Mouse (Mus musculus) heart, embryonic 16.5 days (tissue): ENCODE measurements at regions not wholly inside any gene's neighbourhood (a gene's known extent, or its start where the extent isn't known, plus 50 kb on each side); places are given as distances from the start of the nearest gene placed in this dataset.
"Not testable (repeated sequence)": the region's sequence is repeated elsewhere in the genome, so short reads cannot be mapped to it uniquely, and the experiment has no call there.

Source experiments
- ATAC-seq: fragments of 200-750 bp; cut with Nextera tagmentation; replicated peaks from 2 replicates; pipeline ENCODE4 v1.8.0; 2017; ENCODE audit warnings: moderate number of reproducible peaks; ENCODE audit not compliant: insufficient read depth, low FRiP score; ENCODE audit errors: extremely low read depth
- H3K27ac ChIP-seq: fragments of 300-500 bp; sonication (generic); 2 replicates; pipeline ENCODE4 v1.5.1; 2014; ENCODE audit warnings: mild to moderate bottlenecking, low read length, control low read depth, moderate library complexity
- H3K27me3 ChIP-seq: fragments of 300-500 bp; sonication (generic); 2 replicates; pipeline ENCODE4 v1.6.1; 2014; ENCODE audit warnings: low read length, mixed read lengths; ENCODE audit not compliant: control insufficient read depth, insufficient read depth
- H3K36me3 ChIP-seq: fragments of 300-500 bp; sonication (generic); 2 replicates; pipeline ENCODE4 v1.6.1; 2014; ENCODE audit not compliant: control insufficient read depth, insufficient read depth
- H3K4me1 ChIP-seq: fragments of 300-500 bp; sonication (generic); 2 replicates; pipeline ENCODE4 v1.6.1; 2014; ENCODE audit warnings: low read length, mixed read lengths; ENCODE audit not compliant: control insufficient read depth, insufficient read depth
- H3K4me2 ChIP-seq: fragments of 300-500 bp; sonication (generic); 2 replicates; pipeline ENCODE4 v1.6.1; 2014; ENCODE audit warnings: low read depth, mild to moderate bottlenecking, control low read depth, low read length
- H3K4me3 ChIP-seq: fragments of 300-500 bp; sonication (generic); 2 replicates; pipeline ENCODE4 v1.5.1; 2014; ENCODE audit warnings: mild to moderate bottlenecking, control low read depth, low read length
- H3K9ac ChIP-seq: fragments of 300-500 bp; sonication (generic); 2 replicates; pipeline ENCODE4 v1.6.1; 2014; ENCODE audit warnings: low read length, control low read depth
- H3K9me3 ChIP-seq: fragments of 300-500 bp; sonication (generic); replicated peaks from 2 replicates; pipeline ENCODE4 v1.6.1; 2016; ENCODE audit warnings: low read length; ENCODE audit not compliant: control insufficient read depth
- WGBS: fragments of 180-500 bp; shearing (Covaris S2); extraction: QIAGEN DNeasy Blood & Tissue Kit; methylation state at CpG from one replicate; pipeline ENCODE4 v1.1.7; 2014; 5-methylcytosine and 5-hydroxymethylcytosine counted together

GRCm38 (mm10) chr1:194412193-194412592, 205.8 kb upstream of the Plxna2 start:
- Histone ChIP-seq H3K27me3 (no peaks in the 10 kb centered on the region), H3K4me2 (no peak overlapping the region), H3K36me3 (no peaks in the 10 kb centered on the region), H3K4me3 (no peak overlapping the region), H3K9ac (no peak overlapping the region), H3K9me3 (no peaks in the 10 kb centered on the region), H3K27ac (no peak overlapping the region), H3K4me1 (no peaks in the 10 kb centered on the region)
- no peak for ATAC-seq
- 76% methylated on average over 5 of the region's 5 CpGs for WGBS

DNA sequence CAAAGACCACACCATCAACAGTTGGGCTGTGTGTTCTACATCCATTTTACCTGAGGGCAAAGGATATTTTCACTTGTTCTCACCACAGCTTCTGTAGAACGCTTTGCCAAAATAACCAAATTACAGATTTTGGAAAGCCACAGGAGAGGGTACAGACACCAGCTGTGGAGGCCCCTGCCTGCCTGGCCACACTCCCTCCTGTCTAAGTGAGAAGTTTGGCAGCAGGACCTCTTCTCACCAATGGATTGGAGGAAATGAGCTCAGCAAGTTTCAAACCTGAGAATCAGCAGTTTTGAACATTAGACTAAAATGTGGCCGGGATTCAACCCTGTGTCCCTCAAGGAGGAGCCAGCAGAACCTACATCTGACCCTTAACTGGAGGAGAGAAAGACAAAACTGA, 206.2 kb upstream of the Plxna2 start:
- Histone ChIP-seq H3K4me3 (no peak overlapping the region), H3K27me3 (no peaks in the 10 kb centered on the region), H3K4me2 (no peak overlapping the region), H3K9me3 (no peaks in the 10 kb centered on the region), H3K36me3 (no peaks in the 10 kb centered on the region), H3K4me1 (no peaks in the 10 kb centered on the region), H3K9ac (no peak overlapping the region), H3K27ac (no peak overlapping the region)
- no peak for ATAC-seq
- 48% methylated on average over 2 of the region's 2 CpGs for WGBS

DNA sequence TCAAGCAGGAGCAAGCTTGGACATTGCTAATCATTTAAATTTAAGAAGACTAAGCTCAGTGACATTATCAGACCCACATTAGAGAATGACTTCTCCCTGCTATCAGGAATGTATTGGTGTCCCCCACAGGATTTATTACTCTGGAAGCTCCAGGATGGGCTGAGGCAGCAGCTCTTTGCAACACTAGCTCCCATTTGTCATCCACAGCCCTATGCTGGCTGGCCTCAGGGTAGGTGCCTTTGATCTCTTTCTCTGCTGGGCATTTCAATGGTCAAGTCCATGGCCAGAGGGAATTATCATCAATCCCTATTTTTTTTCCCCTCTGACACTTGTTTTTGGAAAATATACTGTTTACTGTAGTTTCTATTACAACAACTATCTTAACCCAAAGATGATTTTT, 218.7 kb upstream of the Plxna2 start:
- no peak for ATAC-seq
- no peak overlapping the region for H3K4me3 ChIP-seq
- H3K4me1 ChIP-seq: no peaks in the 10 kb centered on the region
- no peak overlapping the region for H3K9ac ChIP-seq
- H3K27ac ChIP-seq: no peak overlapping the region
- H3K27me3 ChIP-seq: no peaks in the 10 kb centered on the region
- H3K36me3 ChIP-seq: no peaks in the 10 kb centered on the region
- H3K9me3 ChIP-seq: no peaks in the 10 kb centered on the region
- H3K4me2 ChIP-seq: no peak overlapping the region

GRCm38 (mm10) chr1:194396754-194397460, 221.1 kb upstream of the Plxna2 start:
- Histone ChIP-seq H3K27ac (no peak overlapping the region), H3K4me3 (no peak overlapping the region), H3K4me2 (no peak overlapping the region), H3K9me3 (no peaks in the 10 kb centered on the region), H3K36me3 (no peaks in the 10 kb centered on the region), H3K27me3 (no peaks in the 10 kb centered on the region), H3K4me1 (no peaks in the 10 kb centered on the region), H3K9ac (no peak overlapping the region)
- WGBS: 66% methylated on average over 4 of the region's 4 CpGs
- ATAC-seq: no peak

DNA sequence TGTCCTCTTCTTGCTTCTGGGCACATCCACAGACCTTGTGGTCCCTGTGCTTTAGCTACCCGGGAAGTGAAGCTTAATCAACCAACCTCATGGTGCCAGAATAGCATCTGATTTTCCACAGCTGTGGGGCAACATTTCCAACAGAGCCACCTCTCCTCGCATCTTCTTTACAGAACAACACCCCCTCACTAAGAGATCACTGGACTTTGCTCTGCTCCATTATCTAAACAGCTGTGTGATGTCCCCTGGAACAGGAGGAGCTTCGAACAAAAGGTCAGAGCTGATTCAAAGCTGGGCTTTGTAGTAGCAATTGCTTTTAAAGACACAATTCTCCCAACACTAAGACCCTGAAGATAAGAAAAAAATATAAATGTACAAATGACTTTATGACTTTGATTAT, 224.3 kb upstream of the Plxna2 start:
- Histone ChIP-seq H3K27me3 (no peaks in the 10 kb centered on the region), H3K4me3 (no peak overlapping the region), H3K27ac (no peak overlapping the region), H3K4me1 (no peaks in the 10 kb centered on the region), H3K9ac (no peak overlapping the region), H3K4me2 (no peak overlapping the region), H3K9me3 (no peaks in the 10 kb centered on the region), H3K36me3 (no peaks in the 10 kb centered on the region)
- no peak for ATAC-seq
- 51% methylated on average over 3 of the region's 3 CpGs for WGBS

GRCm38 (mm10) chr1:194390202-194390601, 227.8 kb upstream of the Plxna2 start:
- Histone ChIP-seq H3K9me3 (no peaks in the 10 kb centered on the region), H3K9ac (no peak overlapping the region), H3K4me2 (no peak overlapping the region), H3K36me3 (no peaks in the 10 kb centered on the region), H3K4me1 (no peaks in the 10 kb centered on the region), H3K4me3 (no peak overlapping the region), H3K27me3 (no peaks in the 10 kb centered on the region), H3K27ac (no peak overlapping the region)
- no peak for ATAC-seq
- 75% methylated on average over 2 of the region's 2 CpGs for WGBS

DNA sequence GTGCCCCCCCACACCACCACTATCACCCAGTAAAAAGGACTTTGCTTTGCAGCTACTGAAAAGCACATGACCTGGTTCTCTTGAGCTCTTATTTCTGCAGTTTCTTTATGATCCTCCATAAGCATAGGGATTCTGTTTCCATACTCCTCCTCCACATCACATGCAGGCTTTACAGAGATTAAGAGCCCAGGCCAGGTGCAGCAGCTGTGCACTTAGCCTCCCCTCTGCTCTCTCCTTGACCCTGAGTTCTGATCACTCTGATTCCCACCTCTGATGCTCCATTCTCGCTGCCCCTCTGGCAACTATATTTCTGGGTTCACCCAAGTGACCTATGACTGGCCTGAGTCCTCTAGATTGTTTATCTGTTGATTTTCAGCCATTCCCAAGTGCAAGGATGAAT, 239.9 kb upstream of the Plxna2 start:
- ATAC-seq: no peak
- H3K4me2 ChIP-seq: no peak overlapping the region
- no peaks in the 10 kb centered on the region for H3K36me3 ChIP-seq
- no peaks in the 10 kb centered on the region for H3K4me1 ChIP-seq
- no peaks in the 10 kb centered on the region for H3K27me3 ChIP-seq
- H3K27ac ChIP-seq: no peak overlapping the region
- H3K9ac ChIP-seq: no peak overlapping the region
- no peak overlapping the region for H3K4me3 ChIP-seq
- 71% methylated on average over 1 of the region's 1 CpGs for WGBS
- no peaks in the 10 kb centered on the region for H3K9me3 ChIP-seq

GRCm38 (mm10) chr1:194373511-194373910, 244.5 kb upstream of the Plxna2 start:
- WGBS: 86% methylated on average over 4 of the region's 4 CpGs
- not testable (repeated sequence) for H3K9me3 ChIP-seq

DNA sequence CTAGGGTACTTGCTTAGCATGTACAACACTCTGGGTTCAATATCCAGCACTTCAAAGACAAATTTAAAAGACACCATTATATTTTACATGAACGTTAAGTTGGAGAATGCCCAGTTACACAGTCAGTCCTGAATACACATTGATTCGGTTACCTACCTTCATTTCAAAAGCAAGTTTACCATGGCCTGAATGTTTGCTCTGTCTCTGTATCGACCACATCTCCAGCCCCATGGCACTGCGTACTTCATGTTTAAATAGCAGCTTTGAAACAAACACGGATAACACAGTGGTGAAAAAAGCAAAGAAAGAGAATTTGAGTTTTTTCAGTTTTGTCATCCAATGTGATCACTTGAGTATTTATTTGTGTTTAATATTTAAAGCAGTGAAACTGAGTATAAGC, 254.1 kb upstream of the Plxna2 start:
- Histone ChIP-seq H3K9ac (no peak overlapping the region), H3K4me2 (no peak overlapping the region), H3K27ac (no peak overlapping the region), H3K36me3 (no peaks in the 10 kb centered on the region), H3K27me3 (no peaks in the 10 kb centered on the region), H3K4me1 (no peaks in the 10 kb centered on the region), H3K9me3 (no peaks in the 10 kb centered on the region), H3K4me3 (no peak overlapping the region)
- no peak for ATAC-seq
- 83% methylated on average over 5 of the region's 5 CpGs for WGBS

More at GRCm38 (mm10) chr1:194373511-194373910, 244.5 kb upstream of the Plxna2 start:
- H3K4me1 ChIP-seq, H3K4me3 ChIP-seq, H3K27ac ChIP-seq, H3K4me2 ChIP-seq, H3K36me3 ChIP-seq, H3K9ac ChIP-seq, ATAC-seq, H3K27me3 ChIP-seq: not testable (repeated sequence)
